Mouse (Mus musculus) kidney, adult 2 months (tissue): ENCODE measurements at regions not wholly inside any gene's neighbourhood (a gene's known extent, or its start where the extent isn't known, plus 50 kb on each side); places are given as distances from the start of the nearest gene placed in this dataset.

Experiments
- CTCF ChIP-seq: fragments of 200-500 bp; conservative IDR thresholded peaks from 2 replicates; pipeline ENCODE4 v1.5.1; 2011; ENCODE audit warnings: low read depth, mild to moderate bottlenecking, control low read depth, low read length, moderate library complexity, mixed read lengths; ENCODE audit not compliant: insufficient read depth, insufficient read length
- POLR2A ChIP-seq: fragments of 200-500 bp; IDR thresholded peaks from one replicate; pipeline ENCODE4 v1.6.1; 2011; ENCODE audit warnings: low read depth, low read length, control low read depth

GRCm38 (mm10) chr1:128692799-128693198 lies 100.7 kb upstream of the Cxcr4 start:
- TF ChIP-seq POLR2A (no peak), CTCF (no peak)
